Mouse (Mus musculus): ENCODE data around the gene Fpr1.

GRCm38 (mm10) chr17:17896039-17896438 lies 12.3 kb upstream of the Fpr1 start:
- TF ChIP-seq GATA1 (IDR thresholded peaks at IDR 0.05; ENCODE audit: low read length): no peak
- no peak for TF ChIP-seq TAL1 (IDR thresholded peaks at IDR 0.05; ENCODE audit: low read length)
